Mouse (Mus musculus) neural tube, embryonic 10.5 days (tissue): Measurements from ENCODE around the gene Slco1a6.
A peak's percentile ranks its signal among the peaks of the same experiment; 100 is the strongest.

Experiments used
- DNase-seq: peaks from one replicate; pipeline ENCODE4 v3.0.0-alpha.2; 2017; ENCODE audit warnings: low spot score; ENCODE audit errors: extremely low spot score

The Slco1a6 gene

DNA sequence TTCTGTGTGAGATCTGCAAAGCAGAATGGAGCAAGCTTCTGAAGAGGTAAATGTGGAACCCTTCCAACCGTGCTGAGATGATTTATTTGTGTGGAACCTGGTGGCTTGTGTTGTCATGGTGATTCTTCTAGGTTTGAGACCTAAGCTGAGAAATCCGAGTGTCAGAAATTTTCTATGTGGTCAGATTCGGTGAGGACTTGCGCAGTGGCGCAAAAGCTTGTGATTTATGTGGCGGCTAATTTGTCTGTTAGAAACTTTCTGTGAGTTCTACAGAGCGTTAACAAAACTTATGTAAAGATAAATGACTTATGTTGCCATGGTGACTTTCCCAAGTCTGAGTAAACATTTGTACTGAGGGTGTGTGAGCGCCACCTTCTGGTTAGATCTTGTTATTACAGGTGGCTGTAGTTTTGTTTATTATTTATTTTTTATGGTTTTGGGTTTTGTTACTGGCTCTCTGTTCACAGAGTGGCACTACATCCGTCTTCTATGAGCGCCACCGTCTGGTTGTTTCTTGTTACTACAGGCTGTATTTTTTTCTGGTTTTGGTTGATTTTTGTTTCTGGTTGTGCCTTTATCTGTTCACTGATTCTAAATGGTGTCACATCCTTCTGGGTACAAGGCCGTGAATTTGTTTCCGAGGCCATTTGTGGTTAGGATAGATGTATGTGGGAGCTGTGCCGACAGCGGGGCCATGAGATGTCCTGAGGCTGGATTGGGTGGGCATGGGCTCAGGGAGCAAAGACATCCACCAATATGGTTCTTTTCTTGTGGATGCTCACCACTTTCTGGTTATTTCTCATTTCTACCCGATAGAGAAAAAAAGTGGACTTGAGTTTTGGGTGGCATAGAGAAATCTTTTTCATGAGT lies 167.8 kb downstream of the Slco1a6 start:
- DNase-seq = peak; percentile 45

DNA sequence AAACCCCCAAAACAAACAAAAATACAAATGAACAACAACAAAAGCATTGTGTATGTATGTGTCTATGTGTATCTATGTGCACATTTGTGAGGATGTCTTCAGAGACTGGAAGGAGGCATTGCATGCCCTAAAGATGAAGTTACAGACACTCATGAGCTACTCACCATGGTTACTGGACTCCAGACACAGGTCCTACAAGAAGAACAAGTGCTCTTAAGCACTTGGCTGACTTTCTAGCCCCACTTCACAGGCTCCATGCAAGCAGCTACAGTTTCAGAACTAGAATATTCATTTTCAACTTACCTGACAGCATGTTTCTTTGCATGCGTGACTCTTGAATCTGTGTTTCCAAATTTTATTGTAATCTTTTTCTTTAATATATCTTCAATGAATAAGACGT lies 172.6 kb downstream of the Slco1a6 start:
- DNase-seq = no peak
